Mouse (Mus musculus) spleen, postnatal 4 days (tissue): ENCODE data around the gene Cldn9.

ENCODE experiments used
- DNase-seq, 2 experiments: peaks; one replicate each; pipeline ENCODE4 v3.0.0; 2022; ENCODE audit warnings: low spot score in 2 of 2

The Cldn9 gene

GRCm38 (mm10) chr17:23683856-23684672, at the start of gene Cldn9:
Gene Cldn9, minus strand, starts transcription at chr17:23684026.
- no peak for DNase-seq

GRCm38 (mm10) chr17:23730441-23730840, 46.6 kb upstream of the Cldn9 start:
- DNase-seq: no peak

GRCm38 (mm10) chr17:23726758-23727142, 42.9 kb upstream of the Cldn9 start:
- peak; percentile 76 to 84 for DNase-seq

- peak; percentile 97 to 98 for DNase-seq
Measured at GRCm38 (mm10) chr17:23725999-23726757, 42.4 kb upstream of the Cldn9 start, which contains the start of gene Pkmyt1. Gene Pkmyt1, plus strand, starts transcription at chr17:23726336.

GRCm38 (mm10) chr17:23725477-23725876, 41.7 kb upstream of the Cldn9 start:
- no peak for DNase-seq

GRCm38 (mm10) chr17:23722376-23723125, 38.7 kb upstream of the Cldn9 start, which contains the start of gene 1520401A03Rik:
Gene 1520401A03Rik, minus strand, starts transcription at chr17:23722783.
- no peak for DNase-seq

- no peak for DNase-seq
Measured at GRCm38 (mm10) chr17:23721886-23722285, 38.1 kb upstream of the Cldn9 start.

- DNase-seq: no peak
Measured at GRCm38 (mm10) chr17:23719455-23719854, 35.6 kb upstream of the Cldn9 start.

GRCm38 (mm10) chr17:23717003-23717402, 33.2 kb upstream of the Cldn9 start:
- no peak for DNase-seq

- DNase-seq: peak; percentile 70 to 91
Measured at GRCm38 (mm10) chr17:23706212-23706611, 22.4 kb upstream of the Cldn9 start.

- no peak for DNase-seq
Measured at GRCm38 (mm10) chr17:23705525-23706104, 21.8 kb upstream of the Cldn9 start.

- DNase-seq: no peak
Measured at GRCm38 (mm10) chr17:23704741-23705140, 20.9 kb upstream of the Cldn9 start.

- no peak for DNase-seq
Measured at GRCm38 (mm10) chr17:23703301-23703700, 19.5 kb upstream of the Cldn9 start.

GRCm38 (mm10) chr17:23700079-23700478, 16.3 kb upstream of the Cldn9 start:
- peak; percentile 81 to 88 for DNase-seq

GRCm38 (mm10) chr17:23699131-23700077, 15.6 kb upstream of the Cldn9 start:
- peak in 1 of 2 experiments; percentile 70 for DNase-seq

GRCm38 (mm10) chr17:23695801-23696200, 12.0 kb upstream of the Cldn9 start:
- no peak for DNase-seq

GRCm38 (mm10) chr17:23694491-23694890, 10.7 kb upstream of the Cldn9 start:
- no peak for DNase-seq

GRCm38 (mm10) chr17:23683226-23683625, 600 bp downstream of the Cldn9 start:
- no peak for DNase-seq

GRCm38 (mm10) chr17:23682530-23682929, 1.3 kb downstream of the Cldn9 start:
- DNase-seq: no peak

- DNase-seq: no peak
Measured at GRCm38 (mm10) chr17:23682092-23682491, 1.7 kb downstream of the Cldn9 start.
